Mouse (Mus musculus): ENCODE results near the gene Nt5c1a. TPM values are rescaled to one million over a fixed set of nuclear protein-coding genes. Genes with fewer than 3 reads are reported as not detected.
A peak's percentile ranks its signal among the peaks of the same experiment; 100 is the strongest.

The Nt5c1a gene
- polyA plus RNA-seq, 1 experiment from 2014 or later = not detected

GRCm38 (mm10) chr4:123183239-123184056 lies 17.9 kb upstream of the Nt5c1a start:
- peaks cover 79% of the 10 kb centered on the region for H3K27me3 ChIP-seq (ENCODE audit: low read depth, poor library complexity, severe bottlenecking)

GRCm38 (mm10) chr4:123184816-123185215 lies 16.5 kb upstream of the Nt5c1a start:
- H3K4me3 ChIP-seq = no peak overlapping the region
- peaks cover 86% of the 10 kb centered on the region for H3K27me3 ChIP-seq (ENCODE audit: low read depth, poor library complexity, severe bottlenecking)
- no peaks in the 10 kb centered on the region for H3K9me3 ChIP-seq (replicated peaks)
- no peak overlapping the region for H3K27ac ChIP-seq (replicated peaks)
- H3K36me3 ChIP-seq = no peaks in the 10 kb centered on the region
- H3K4me1 ChIP-seq = peaks cover 27% of the 10 kb centered on the region
- DNase-seq (ENCODE audit: low spot score) = no peak
- 33% methylated on average over 3 of the region's 3 CpGs for WGBS

More at GRCm38 (mm10) chr4:123183239-123184056, 17.9 kb upstream of the Nt5c1a start:
- Histone ChIP-seq H3K36me3 (no peaks in the 10 kb centered on the region), H3K27ac (replicated peaks) (peak overlapping the region; percentile 43; the same call in 1 of the 2 replicates), H3K9me3 (replicated peaks) (no peaks in the 10 kb centered on the region), H3K4me3 (peak overlapping the region; percentile 61), H3K4me1 (peaks cover 27% of the 10 kb centered on the region)
- WGBS = 9% methylated on average over 44 of the region's 44 CpGs
- peak; percentile 89 for DNase-seq (ENCODE audit: low spot score)

GRCm38 (mm10) chr4:123192336-123192735 lies 9.0 kb upstream of the Nt5c1a start:
- no peaks in the 10 kb centered on the region for H3K4me1 ChIP-seq
- no peaks in the 10 kb centered on the region for H3K36me3 ChIP-seq
- 93% methylated on average over 11 of the region's 11 CpGs for WGBS
- H3K9me3 ChIP-seq (replicated peaks) = no peaks in the 10 kb centered on the region
- no peak for DNase-seq (ENCODE audit: low spot score)
- H3K27ac ChIP-seq (replicated peaks) = no peak overlapping the region
- H3K27me3 ChIP-seq (ENCODE audit: low read depth, poor library complexity, severe bottlenecking) = peaks cover 38% of the 10 kb centered on the region
- H3K4me3 ChIP-seq = no peak overlapping the region

GRCm38 (mm10) chr4:123193791-123194190 lies 7.5 kb upstream of the Nt5c1a start:
- no peaks in the 10 kb centered on the region for H3K9me3 ChIP-seq (replicated peaks)
- 96% methylated on average over 11 of the region's 11 CpGs for WGBS
- no peak overlapping the region for H3K4me3 ChIP-seq
- no peak overlapping the region for H3K27ac ChIP-seq (replicated peaks)
- no peaks in the 10 kb centered on the region for H3K36me3 ChIP-seq
- peaks cover 48% of the 10 kb centered on the region for H3K27me3 ChIP-seq (ENCODE audit: low read depth, poor library complexity, severe bottlenecking)
- DNase-seq (ENCODE audit: low spot score) = no peak
- no peaks in the 10 kb centered on the region for H3K4me1 ChIP-seq

GRCm38 (mm10) chr4:123196695-123197094 lies 4.6 kb upstream of the Nt5c1a start:
- H3K27me3 ChIP-seq (ENCODE audit: low read depth, poor library complexity, severe bottlenecking) = peaks cover 58% of the 10 kb centered on the region
- 75% methylated on average over 6 of the region's 6 CpGs for WGBS
- H3K4me3 ChIP-seq = no peak overlapping the region

GRCm38 (mm10) chr4:123200771-123201185 lies 526 bp upstream of the Nt5c1a start:
- WGBS = under 1% methylated on average over 15 of the region's 15 CpGs
- H3K4me3 ChIP-seq = peak overlapping the region; percentile 64
- no peaks in the 10 kb centered on the region for H3K9me3 ChIP-seq (replicated peaks)
- no peaks in the 10 kb centered on the region for H3K36me3 ChIP-seq
- DNase-seq (ENCODE audit: low spot score) = peak; percentile 77
- H3K4me1 ChIP-seq = peaks cover 19% of the 10 kb centered on the region
- H3K27me3 ChIP-seq (ENCODE audit: low read depth, poor library complexity, severe bottlenecking) = peaks cover 72% of the 10 kb centered on the region
- no peak overlapping the region for H3K27ac ChIP-seq (replicated peaks)

More at GRCm38 (mm10) chr4:123196695-123197094, 4.6 kb upstream of the Nt5c1a start:
- Histone ChIP-seq H3K9me3 (replicated peaks) (no peaks in the 10 kb centered on the region), H3K27ac (replicated peaks) (no peak overlapping the region), H3K4me1 (peaks cover 10% of the 10 kb centered on the region), H3K36me3 (no peaks in the 10 kb centered on the region)
- DNase-seq (ENCODE audit: low spot score) = no peak

- WGBS = 6% methylated on average over 8 of the region's 8 CpGs
- Histone ChIP-seq H3K27me3 (ENCODE audit: low read depth, poor library complexity, severe bottlenecking) (peaks cover 80% of the 10 kb centered on the region), H3K4me1 (peaks cover 19% of the 10 kb centered on the region), H3K36me3 (no peaks in the 10 kb centered on the region), H3K4me3 (peak overlapping the region; percentile 64), H3K9me3 (replicated peaks) (no peaks in the 10 kb centered on the region), H3K27ac (replicated peaks) (no peak overlapping the region; the same call in 1 of the 2 replicates)
- no peak for DNase-seq (ENCODE audit: low spot score)
Measured at GRCm38 (mm10) chr4:123202094-123202420, 753 bp downstream of the Nt5c1a start.

- Histone ChIP-seq H3K36me3 (no peaks in the 10 kb centered on the region), H3K27me3 (ENCODE audit: low read depth, poor library complexity, severe bottlenecking) (peaks cover 51% of the 10 kb centered on the region), H3K9me3 (replicated peaks) (no peaks in the 10 kb centered on the region), H3K4me3 (no peak overlapping the region), H3K27ac (replicated peaks) (no peak overlapping the region), H3K4me1 (peaks cover 14% of the 10 kb centered on the region)
- 84% methylated on average over 5 of the region's 5 CpGs for WGBS
- DNase-seq (ENCODE audit: low spot score) = no peak
Measured at GRCm38 (mm10) chr4:123207337-123207736, 6.0 kb downstream of the Nt5c1a start.

GRCm38 (mm10) chr4:123210996-123211395 lies 9.7 kb downstream of the Nt5c1a start:
- Histone ChIP-seq H3K9me3 (replicated peaks) (no peaks in the 10 kb centered on the region), H3K4me3 (no peak overlapping the region), H3K27ac (replicated peaks) (no peak overlapping the region), H3K4me1 (peaks cover 31% of the 10 kb centered on the region), H3K27me3 (ENCODE audit: low read depth, poor library complexity, severe bottlenecking) (peaks cover 42% of the 10 kb centered on the region), H3K36me3 (no peaks in the 10 kb centered on the region)
- DNase-seq (ENCODE audit: low spot score) = no peak
- 63% methylated on average over 8 of the region's 8 CpGs for WGBS

- Histone ChIP-seq H3K4me3 (no peak overlapping the region), H3K4me1 (peaks cover 32% of the 10 kb centered on the region), H3K27me3 (ENCODE audit: low read depth, poor library complexity, severe bottlenecking) (peaks cover 40% of the 10 kb centered on the region), H3K36me3 (no peaks in the 10 kb centered on the region), H3K9me3 (replicated peaks) (no peaks in the 10 kb centered on the region), H3K27ac (replicated peaks) (no peak overlapping the region)
- no peak for DNase-seq (ENCODE audit: low spot score)
- 70% methylated on average over 5 of the region's 5 CpGs for WGBS
Measured at GRCm38 (mm10) chr4:123211453-123211852, 10.1 kb downstream of the Nt5c1a start.

GRCm38 (mm10) chr4:123212330-123212729 lies 11.0 kb downstream of the Nt5c1a start:
- DNase-seq (ENCODE audit: low spot score) = no peak
- peaks cover 36% of the 10 kb centered on the region for H3K27me3 ChIP-seq (ENCODE audit: low read depth, poor library complexity, severe bottlenecking)
- H3K9me3 ChIP-seq (replicated peaks) = no peaks in the 10 kb centered on the region
- 34% methylated on average over 2 of the region's 2 CpGs for WGBS
- no peaks in the 10 kb centered on the region for H3K36me3 ChIP-seq
- H3K27ac ChIP-seq (replicated peaks) = no peak overlapping the region
- H3K4me1 ChIP-seq = peaks cover 32% of the 10 kb centered on the region
- H3K4me3 ChIP-seq = no peak overlapping the region

GRCm38 (mm10) chr4:123213975-123214374 lies 12.7 kb downstream of the Nt5c1a start:
- peaks cover 32% of the 10 kb centered on the region for H3K4me1 ChIP-seq
- H3K36me3 ChIP-seq = no peaks in the 10 kb centered on the region
- H3K27ac ChIP-seq (replicated peaks) = no peak overlapping the region
- H3K27me3 ChIP-seq (ENCODE audit: low read depth, poor library complexity, severe bottlenecking) = peaks cover 35% of the 10 kb centered on the region
- 91% methylated on average over 9 of the region's 9 CpGs for WGBS
- DNase-seq (ENCODE audit: low spot score) = no peak
- H3K9me3 ChIP-seq (replicated peaks) = no peaks in the 10 kb centered on the region
- no peak overlapping the region for H3K4me3 ChIP-seq

- DNase-seq (ENCODE audit: low spot score) = no peak
- Histone ChIP-seq H3K36me3 (no peaks in the 10 kb centered on the region), H3K4me1 (peaks cover 28% of the 10 kb centered on the region), H3K27ac (replicated peaks) (no peak overlapping the region), H3K9me3 (replicated peaks) (no peaks in the 10 kb centered on the region), H3K27me3 (ENCODE audit: low read depth, poor library complexity, severe bottlenecking) (peaks cover 32% of the 10 kb centered on the region), H3K4me3 (no peak overlapping the region)
- WGBS = 84% methylated on average over 1 of the region's 1 CpGs
Measured at GRCm38 (mm10) chr4:123215367-123215766, 14.1 kb downstream of the Nt5c1a start.

All from midbrain, embryonic 10.5 days (tissue).